Mouse (Mus musculus): ENCODE data around the gene Prok1.

DNA sequence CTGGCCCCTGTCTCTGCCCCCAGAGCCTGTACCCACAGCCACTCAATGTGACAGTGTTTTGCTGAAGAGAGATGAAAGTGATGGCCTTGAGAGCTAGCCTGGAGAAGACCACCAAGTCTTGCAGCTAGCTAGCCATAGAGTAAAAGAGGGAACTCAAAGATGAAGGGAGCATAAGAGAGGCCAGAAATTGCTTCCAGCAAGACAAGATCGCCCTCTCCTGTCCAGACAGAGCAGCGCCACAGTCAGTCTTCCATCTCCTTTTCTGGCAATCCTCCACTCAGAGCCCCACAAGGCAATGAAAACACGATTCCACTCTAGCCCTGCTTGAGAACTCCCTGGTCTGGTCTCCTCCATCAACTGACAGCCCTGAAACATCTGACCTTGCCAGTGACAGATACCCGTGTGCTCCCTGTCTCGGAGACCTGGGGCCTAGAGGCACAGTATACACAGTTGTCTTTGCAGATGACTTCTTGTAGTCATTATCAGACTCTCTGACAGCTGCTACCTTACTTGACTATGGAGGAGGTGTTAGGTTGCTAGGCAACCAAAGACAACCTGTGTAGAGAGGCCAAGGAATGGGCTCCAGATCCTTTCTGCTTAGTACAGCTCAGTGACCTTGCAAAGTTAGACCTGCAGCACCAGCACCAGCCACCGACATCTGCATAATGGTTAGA, 51.1 kb downstream of the Prok1 start:
- TF ChIP-seq POLR2A (IDR thresholded peaks at IDR 0.05; ENCODE audit: insufficient read depth, low read depth, low read length) (no peak), CTCF (IDR thresholded peaks at IDR 0.05) (peak; percentile 75)

Measured in heart, adult 2 months (tissue).